Comparison of ENCODE assay signal across 8 mouse cellular contexts in genomic region chr10:40302140-40302985, GRCm38 (mm10). TPM values are rescaled to one million over a fixed set of nuclear protein-coding genes. Genes with fewer than 3 reads are reported as not detected.
A peak's percentile ranks its signal among the peaks of the same experiment; 100 is the strongest.
DNase-seq lines count a peak whose midpoint lies in the region; ATAC-seq and TF ChIP-seq lines count a peak whose summit lies in the region.

TSS of gene Amd1 (minus strand) at chr10:40302186.

- TF ChIP-seq CTCF in cortical plate, adult 2 months (IDR thresholded peaks at IDR 0.05; ENCODE audit: extremely low read depth, insufficient read depth, low read length), result no peak

- H3K27me3 ChIP-seq in megakaryocyte, embryonic 14.5 days (replicated peaks), result no peaks in the 10 kb centered on the region

- peak within 1 kb of the TSS; percentile 66 for H3K4me3 ChIP-seq in cortical plate, adult 2 months (ENCODE audit: insufficient read depth, low read length)
- peak within 1 kb of the TSS; percentile 99 for H3K4me3 ChIP-seq in megakaryocyte, embryonic 14.5 days (replicated peaks)

- peak; percentile 93 for ATAC-seq in activated CD4-positive, CD25-positive, alpha-beta regulatory T cell, adult 4 months

- DNase-seq in gastrocnemius, adult 8-10 months (ENCODE audit: low spot score in 2 of 2), result peak; percentile 99 to 100
- DNase-seq in hindlimb bud, embryonic 11.5 days (ENCODE audit: extremely low spot score, low read depth, low spot score), result peak; percentile 96
- DNase-seq in left cerebral cortex, adult 8-10 months (ENCODE audit: low spot score in 2 of 2), result peak; percentile 99
- peak; percentile 100 for DNase-seq in right cerebral cortex, postnatal 10 days (ENCODE audit: low spot score in 2 of 2)
- DNase-seq in urinary bladder, postnatal 25 days (ENCODE audit: low spot score), result peak; percentile 100

- H3K36me3 ChIP-seq in megakaryocyte, embryonic 14.5 days (replicated peaks; ENCODE audit: low read length), result peaks cover 36% of the 10 kb centered on the region

- peaks cover 10% of the 10 kb centered on the region for H3K9me3 ChIP-seq in megakaryocyte, embryonic 14.5 days

- peak; percentile 96 for TF ChIP-seq POLR2A in cortical plate, adult 2 months (IDR thresholded peaks at IDR 0.05; ENCODE audit: extremely low read depth, insufficient read depth, low read length)

- H3K4me1 ChIP-seq in cortical plate, adult 2 months (ENCODE audit: control insufficient read depth, insufficient read depth, low read length), result peaks cover 4% of the 10 kb centered on the region; the same call in 1 of the 2 replicates
- peaks cover 26% of the 10 kb centered on the region for H3K4me1 ChIP-seq in megakaryocyte, embryonic 14.5 days

- H3K27ac ChIP-seq in cortical plate, adult 2 months (ENCODE audit: insufficient read depth, low read length), result peak within 1 kb of the TSS; percentile 51; the same call in 1 of the 2 replicates

RNA-seq across cellular contexts. Expression of gene Amd1, which starts in this region (rescaled TPM):
- polyA plus RNA-seq in activated CD4-positive, CD25-positive, alpha-beta regulatory T cell, adult 4 months (2017; shearing (Covaris generic)), result 10 to 100 TPM; 57.9 to 78.4 TPM
- polyA plus RNA-seq in cortical plate, adult 2 months (2012; rRNA removed), result 103 and 105 TPM in 2 replicates
- total RNA-seq in gastrocnemius, adult 8-10 months (2022), result 100 to 1,000 TPM; 105 to 912 (median 433) TPM
- 10 to 100 TPM; 74.1 to 90.6 (median 79.2) TPM for total RNA-seq in left cerebral cortex, adult 8-10 months (2022)
- polyA plus RNA-seq in megakaryocyte, embryonic 14.5 days (2012; ENCODE audit: insufficient read depth, low replicate concordance), result 0.79 and 10.4 TPM in 2 replicates

Comparison
In these comparisons a context has a peak if more than half of its experiments do, and no peak if none do; other contexts are left out.
1. Peak in every context shown above with its lines: DNase-seq, ATAC-seq, H3K4me3 ChIP-seq and H3K27ac ChIP-seq.